Mouse (Mus musculus) kidney, embryonic 15.5 days (tissue): Measurements from ENCODE around the gene Slx1b. TPM values are rescaled to one million over a fixed set of nuclear protein-coding genes. Genes with fewer than 3 reads are reported as not detected.
"Not testable (repeated sequence)": the region's sequence is repeated elsewhere in the genome, so short reads cannot be mapped to it uniquely, and the experiment has no call there.

ENCODE experiments used
- ATAC-seq: fragments of 200-750 bp; cut with Nextera tagmentation; replicated peaks from 2 replicates; pipeline ENCODE4 v1.8.0; 2017; ENCODE audit warnings: moderate TSS enrichment; ENCODE audit not compliant: low FRiP score
- H3K27ac ChIP-seq: fragments of 300-500 bp; sonication (generic); 2 replicates; pipeline ENCODE4 v1.5.1; 2015; ENCODE audit warnings: mild to moderate bottlenecking, inconsistent platforms
- H3K27me3 ChIP-seq: fragments of 300-500 bp; sonication (generic); 2 replicates; pipeline ENCODE4 v1.6.1; 2015; ENCODE audit warnings: inconsistent platforms
- H3K36me3 ChIP-seq: fragments of 300-500 bp; sonication (generic); 2 replicates; pipeline ENCODE4 v1.6.1; 2015; ENCODE audit warnings: inconsistent platforms
- H3K4me1 ChIP-seq: fragments of 300-500 bp; sonication (generic); 2 replicates; pipeline ENCODE4 v1.6.1; 2015; ENCODE audit warnings: inconsistent platforms
- H3K4me2 ChIP-seq: fragments of 300-500 bp; sonication (generic); 2 replicates; pipeline ENCODE4 v1.6.1; 2015; ENCODE audit warnings: moderate library complexity, mild to moderate bottlenecking, inconsistent platforms
- H3K4me3 ChIP-seq: fragments of 300-500 bp; sonication (generic); replicated peaks from 2 replicates; pipeline ENCODE4 v1.5.1; 2015; ENCODE audit warnings: mild to moderate bottlenecking, inconsistent platforms
- H3K9ac ChIP-seq: fragments of 300-500 bp; sonication (generic); 2 replicates; pipeline ENCODE4 v1.6.1; 2015; ENCODE audit warnings: mild to moderate bottlenecking, inconsistent platforms
- H3K9me3 ChIP-seq: fragments of 300-500 bp; sonication (generic); replicated peaks from 2 replicates; pipeline ENCODE4 v1.6.1; 2016; ENCODE audit warnings: inconsistent platforms
- WGBS: fragments of 180-500 bp; shearing (Covaris S2); methylation state at CpG from one replicate; pipeline ENCODE4 v1.1.7; 2015; ENCODE audit warnings: mixed read lengths; 5-methylcytosine and 5-hydroxymethylcytosine counted together
- polyA plus RNA-seq: library from polyadenylated mRNA; unstranded; fragments of >200 nt; fragmentation: Nextera tagmentation; extraction: Ambion mirVana; gene quantifications from 2 replicates; pipeline ENCODE4 v1.2.1, GENCODE M21; 2015

Gene Slx1b
- polyA plus RNA-seq, 1 experiment from 2014 or later: 12.9 TPM

- H3K36me3 ChIP-seq: peaks cover 27% of the 10 kb centered on the region
- no peak overlapping the region for H3K27ac ChIP-seq
- no peaks in the 10 kb centered on the region for H3K9me3 ChIP-seq
- 80% methylated on average over 5 of the region's 5 CpGs for WGBS
- no peaks in the 10 kb centered on the region for H3K27me3 ChIP-seq
- no peak for ATAC-seq
- H3K4me2 ChIP-seq: no peak overlapping the region
- no peak overlapping the region for H3K4me3 ChIP-seq
- no peak overlapping the region for H3K9ac ChIP-seq
- peaks cover 18% of the 10 kb centered on the region for H3K4me1 ChIP-seq
These were observed 3.9 kb downstream of the Slx1b start for GRCm38 (mm10) chr7:126691676-126692075.

DNA sequence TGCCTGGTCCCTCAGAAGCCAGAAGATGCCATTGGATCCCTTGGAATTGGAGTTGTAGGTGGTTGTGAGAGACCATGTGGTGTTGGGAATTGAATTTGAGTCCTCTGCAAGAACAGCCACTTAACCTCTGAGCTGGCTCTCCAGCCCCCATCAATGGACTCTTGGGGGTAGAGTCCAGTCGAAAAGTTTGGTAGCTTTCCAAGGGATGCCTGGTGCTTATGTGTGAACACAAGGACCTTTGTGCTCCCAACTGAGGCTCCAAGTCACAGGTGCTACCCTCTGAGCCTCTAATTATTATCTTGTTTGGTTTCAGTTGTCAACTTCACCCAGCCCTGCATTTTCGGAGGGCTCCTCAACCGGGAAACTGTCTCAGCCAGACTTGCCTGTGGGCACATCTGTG lies 4.8 kb downstream of the Slx1b start:
- Histone ChIP-seq H3K4me1 (peaks cover 13% of the 10 kb centered on the region), H3K27ac (no peak overlapping the region), H3K4me2 (no peak overlapping the region), H3K9ac (no peak overlapping the region), H3K9me3 (no peaks in the 10 kb centered on the region), H3K36me3 (peaks cover 27% of the 10 kb centered on the region), H3K27me3 (no peaks in the 10 kb centered on the region), H3K4me3 (no peak overlapping the region)
- 94% methylated on average over 3 of the region's 3 CpGs for WGBS
- no peak for ATAC-seq

DNA sequence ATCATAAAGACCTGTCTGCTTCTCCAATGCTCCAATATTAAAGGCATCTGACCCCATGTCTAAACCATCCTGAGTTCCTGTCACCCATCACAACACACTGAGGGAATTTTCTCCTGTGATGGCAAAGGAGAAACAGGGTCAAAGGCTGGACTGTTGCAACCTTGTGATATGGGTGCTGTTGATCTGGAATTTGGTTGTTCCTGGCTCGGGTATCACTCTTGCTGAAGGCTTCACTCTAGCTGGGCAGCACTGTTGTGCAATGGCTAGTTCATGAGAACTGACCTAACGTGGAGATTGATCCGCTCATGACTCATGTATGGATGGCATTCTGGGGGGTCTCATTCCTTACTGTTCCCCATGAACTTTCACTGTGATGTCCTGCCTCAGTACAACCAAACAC lies 6.6 kb downstream of the Slx1b start:
- 89% methylated on average over 3 of the region's 3 CpGs for WGBS
- peaks cover 6% of the 10 kb centered on the region; the same call in 1 of the 2 replicates for H3K4me1 ChIP-seq
- H3K4me3 ChIP-seq: no peak overlapping the region
- H3K9me3 ChIP-seq: no peaks in the 10 kb centered on the region
- ATAC-seq: no peak
- H3K27ac ChIP-seq: no peak overlapping the region
- H3K9ac ChIP-seq: no peak overlapping the region
- peaks cover 27% of the 10 kb centered on the region for H3K36me3 ChIP-seq
- H3K4me2 ChIP-seq: no peak overlapping the region
- H3K27me3 ChIP-seq: no peaks in the 10 kb centered on the region

DNA sequence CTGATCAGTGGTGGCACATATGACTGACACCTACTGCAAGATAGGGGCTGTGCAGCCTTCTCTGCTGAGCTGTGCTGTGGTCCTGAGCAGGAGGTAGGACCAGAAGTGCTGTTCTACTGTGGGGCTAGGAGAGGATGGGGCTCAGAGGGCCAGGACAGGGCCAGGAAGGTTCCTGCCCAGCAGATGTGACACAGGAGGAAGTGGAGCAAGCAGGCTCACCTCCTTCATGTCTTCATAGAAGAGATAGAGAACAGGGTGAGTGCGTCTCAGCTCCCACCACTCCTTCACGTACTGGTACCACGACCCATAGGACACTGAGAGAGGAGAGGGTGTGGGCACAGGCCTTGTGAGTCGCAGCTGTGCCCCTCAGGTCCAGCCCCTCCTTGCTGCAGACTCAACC lies 7.4 kb downstream of the Slx1b start:
- not testable (repeated sequence) for H3K4me1 ChIP-seq, H3K4me2 ChIP-seq, H3K27me3 ChIP-seq, H3K27ac ChIP-seq, H3K9ac ChIP-seq, H3K4me3 ChIP-seq, H3K9me3 ChIP-seq, ATAC-seq
- peaks cover 27% of the 10 kb centered on the region for H3K36me3 ChIP-seq
- WGBS: 95% methylated on average over 4 of the region's 4 CpGs

- no peaks in the 10 kb centered on the region for H3K36me3 ChIP-seq
- no peak overlapping the region for H3K27ac ChIP-seq
- H3K4me2 ChIP-seq: no peak overlapping the region
- H3K9me3 ChIP-seq: no peaks in the 10 kb centered on the region
- H3K4me3 ChIP-seq: no peak overlapping the region
- 0 out of 2 replicates have a peak, but pooled peaks cover 8% of the 10 kb centered on the region for H3K4me1 ChIP-seq
- H3K27me3 ChIP-seq: no peaks in the 10 kb centered on the region
- no peak for ATAC-seq
- WGBS: 88% methylated on average over 5 of the region's 5 CpGs
- H3K9ac ChIP-seq: no peak overlapping the region
These were observed 14.4 kb downstream of the Slx1b start for GRCm38 (mm10) chr7:126681221-126681620.

GRCm38 (mm10) chr7:126679683-126680082 lies 15.9 kb downstream of the Slx1b start:
- Histone ChIP-seq H3K27ac (no peak overlapping the region), H3K4me2 (no peak overlapping the region), H3K4me1 (0 out of 2 replicates have a peak, but pooled peaks cover 12% of the 10 kb centered on the region), H3K36me3 (peaks cover 9% of the 10 kb centered on the region), H3K4me3 (no peak overlapping the region), H3K27me3 (no peaks in the 10 kb centered on the region), H3K9ac (no peak overlapping the region), H3K9me3 (no peaks in the 10 kb centered on the region)
- ATAC-seq: no peak
- WGBS: 92% methylated on average over 5 of the region's 5 CpGs

DNA sequence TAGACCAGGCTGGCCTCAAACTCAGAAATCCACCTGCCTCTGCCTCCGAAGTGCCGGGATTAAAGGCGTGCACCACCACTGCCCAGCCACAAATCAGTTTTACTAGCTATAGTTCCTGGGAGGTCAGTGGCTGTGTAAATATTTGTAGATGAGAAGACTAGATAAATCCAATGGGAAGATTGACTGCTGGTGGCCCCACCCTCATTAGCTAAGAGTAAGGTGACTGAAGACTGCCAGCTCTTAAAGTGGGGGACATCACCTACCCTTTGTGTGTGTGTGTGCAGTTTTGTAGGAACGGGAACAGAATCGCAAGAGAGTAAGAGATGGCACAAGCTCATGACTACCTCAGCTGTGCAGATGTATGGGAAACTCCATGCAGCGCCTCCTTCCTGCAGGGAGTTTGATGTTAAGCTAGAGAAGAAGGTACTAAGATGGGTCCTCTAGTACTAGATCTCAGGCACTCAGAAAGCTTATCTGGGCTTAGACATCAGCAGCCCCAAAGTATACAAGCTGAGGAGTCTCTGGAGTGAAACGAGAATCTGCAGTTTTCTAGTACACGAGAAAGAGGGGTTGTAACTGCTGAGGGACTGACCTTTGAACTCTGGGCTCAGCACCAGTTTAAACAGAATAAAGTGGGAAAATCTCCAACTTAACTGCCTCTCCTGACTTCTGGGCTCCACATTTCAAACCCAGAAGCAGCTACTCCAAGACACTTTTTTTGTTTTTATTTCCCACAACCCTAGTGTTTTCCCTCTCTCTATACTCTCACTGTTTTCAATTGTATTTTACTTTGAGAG lies 16.8 kb downstream of the Slx1b start:
- Histone ChIP-seq H3K4me1 (0 out of 2 replicates have a peak, but pooled peaks cover 12% of the 10 kb centered on the region), H3K4me2 (no peak overlapping the region), H3K4me3 (no peak overlapping the region), H3K9ac (no peak overlapping the region), H3K27ac (no peak overlapping the region), H3K36me3 (peaks cover 14% of the 10 kb centered on the region), H3K9me3 (no peaks in the 10 kb centered on the region), H3K27me3 (no peaks in the 10 kb centered on the region)
- no peak for ATAC-seq
- WGBS: 61% methylated on average over 8 of the region's 8 CpGs

- H3K36me3 ChIP-seq: peaks cover 32% of the 10 kb centered on the region
- H3K4me3 ChIP-seq: no peak overlapping the region
- no peaks in the 10 kb centered on the region for H3K9me3 ChIP-seq
- 0 out of 2 replicates have a peak, but pooled peaks cover 12% of the 10 kb centered on the region for H3K4me1 ChIP-seq
- H3K27me3 ChIP-seq: no peaks in the 10 kb centered on the region
- no peak for ATAC-seq
- H3K9ac ChIP-seq: no peak overlapping the region
- 81% methylated on average over 4 of the region's 4 CpGs for WGBS
- H3K27ac ChIP-seq: no peak overlapping the region
- no peak overlapping the region for H3K4me2 ChIP-seq
These were observed 18.9 kb downstream of the Slx1b start for GRCm38 (mm10) chr7:126676631-126677220.

GRCm38 (mm10) chr7:126676207-126676606 lies 19.4 kb downstream of the Slx1b start, which contains the start of gene Sult1a1:
Gene Sult1a1 (minus strand): TSS chr7:126676432.
- H3K4me1 ChIP-seq: 0 out of 2 replicates have a peak, but pooled peaks cover 12% of the 10 kb centered on the region
- H3K9ac ChIP-seq: no peak within 1 kb of the TSS
- peak within 1 kb of the TSS; percentile 24; the same call in 1 of the 2 replicates for H3K4me2 ChIP-seq
- ATAC-seq: no peak
- WGBS: 61% methylated on average over 1 of the region's 1 CpGs
- no peak within 1 kb of the TSS for H3K4me3 ChIP-seq
- H3K27ac ChIP-seq: peak within 1 kb of the TSS; percentile 57
- H3K27me3 ChIP-seq: no peaks in the 10 kb centered on the region
- H3K9me3 ChIP-seq: no peaks in the 10 kb centered on the region
- H3K36me3 ChIP-seq: peaks cover 37% of the 10 kb centered on the region

DNA sequence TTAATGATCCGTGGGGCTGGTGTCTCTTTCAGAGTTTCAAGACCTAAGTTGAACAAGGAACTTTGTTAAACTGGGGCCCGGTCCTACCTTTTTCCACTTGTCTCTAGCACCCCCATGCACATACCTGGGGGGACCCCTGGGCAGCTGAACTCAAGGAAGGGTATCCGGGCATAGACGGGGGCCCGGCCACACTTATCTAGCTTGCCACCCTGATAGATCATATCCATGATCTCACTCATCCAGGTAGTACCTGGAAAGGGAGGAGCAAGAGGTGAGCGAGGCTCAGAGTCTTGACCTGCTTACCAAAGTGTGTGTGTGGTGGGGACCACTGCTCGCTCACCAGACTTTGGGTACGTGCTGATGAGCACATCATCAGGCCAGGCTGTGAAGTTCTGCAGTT lies 20.5 kb downstream of the Slx1b start:
- no peak for ATAC-seq
- H3K4me2 ChIP-seq: no peak overlapping the region
- whole genome bisulfite sequencing: 93% methylated on average over 8 of the region's 8 CpGs
- 0 out of 2 replicates have a peak, but pooled peaks cover 12% of the 10 kb centered on the region for H3K4me1 ChIP-seq
- peaks cover 48% of the 10 kb centered on the region for H3K36me3 ChIP-seq
- H3K9ac ChIP-seq: no peak overlapping the region
- no peaks in the 10 kb centered on the region for H3K27me3 ChIP-seq
- no peak overlapping the region for H3K27ac ChIP-seq
- no peak overlapping the region for H3K4me3 ChIP-seq
- no peaks in the 10 kb centered on the region for H3K9me3 ChIP-seq

- peaks cover 67% of the 10 kb centered on the region for H3K36me3 ChIP-seq
- ATAC-seq: no peak
- H3K27me3 ChIP-seq: no peaks in the 10 kb centered on the region
- H3K9me3 ChIP-seq: no peaks in the 10 kb centered on the region
- H3K4me2 ChIP-seq: no peak overlapping the region
- H3K9ac ChIP-seq: no peak overlapping the region
- H3K27ac ChIP-seq: no peak overlapping the region
- 0 out of 2 replicates have a peak, but pooled peaks cover 7% of the 10 kb centered on the region for H3K4me1 ChIP-seq
- no peak overlapping the region for H3K4me3 ChIP-seq
- whole genome bisulfite sequencing: 94% methylated on average over 9 of the region's 9 CpGs
These were observed 23.5 kb downstream of the Slx1b start for GRCm38 (mm10) chr7:126672111-126672510.

DNA sequence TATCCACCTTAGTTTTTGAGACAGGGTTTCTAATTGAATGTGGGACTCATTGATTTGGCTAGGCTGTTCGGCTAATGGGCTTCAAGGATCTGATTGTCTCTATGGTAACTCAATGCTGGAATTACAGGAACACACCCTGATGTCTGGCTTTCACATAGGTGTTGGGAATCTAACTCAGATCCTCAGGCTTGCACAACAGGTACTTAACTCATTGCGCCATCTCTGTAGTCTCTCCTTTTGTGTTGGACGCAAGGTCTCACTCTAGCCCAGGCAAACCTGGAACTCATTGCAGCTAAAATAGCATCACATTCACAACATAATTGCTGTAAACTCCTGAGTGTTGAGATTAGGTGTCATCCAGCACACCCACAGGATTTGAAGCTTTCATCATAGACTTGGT lies 25.4 kb downstream of the Slx1b start:
- Histone ChIP-seq H3K9ac (no peak overlapping the region), H3K4me2 (no peak overlapping the region), H3K4me1 (no peaks in the 10 kb centered on the region), H3K27me3 (no peaks in the 10 kb centered on the region), H3K27ac (no peak overlapping the region), H3K36me3 (peaks cover 79% of the 10 kb centered on the region), H3K9me3 (no peaks in the 10 kb centered on the region), H3K4me3 (no peak overlapping the region)
- ATAC-seq: no peak
- 86% methylated on average over 3 of the region's 3 CpGs for WGBS
